Mouse (Mus musculus): ENCODE measurements around the gene Dtnbp1.

The Dtnbp1 gene

DNA sequence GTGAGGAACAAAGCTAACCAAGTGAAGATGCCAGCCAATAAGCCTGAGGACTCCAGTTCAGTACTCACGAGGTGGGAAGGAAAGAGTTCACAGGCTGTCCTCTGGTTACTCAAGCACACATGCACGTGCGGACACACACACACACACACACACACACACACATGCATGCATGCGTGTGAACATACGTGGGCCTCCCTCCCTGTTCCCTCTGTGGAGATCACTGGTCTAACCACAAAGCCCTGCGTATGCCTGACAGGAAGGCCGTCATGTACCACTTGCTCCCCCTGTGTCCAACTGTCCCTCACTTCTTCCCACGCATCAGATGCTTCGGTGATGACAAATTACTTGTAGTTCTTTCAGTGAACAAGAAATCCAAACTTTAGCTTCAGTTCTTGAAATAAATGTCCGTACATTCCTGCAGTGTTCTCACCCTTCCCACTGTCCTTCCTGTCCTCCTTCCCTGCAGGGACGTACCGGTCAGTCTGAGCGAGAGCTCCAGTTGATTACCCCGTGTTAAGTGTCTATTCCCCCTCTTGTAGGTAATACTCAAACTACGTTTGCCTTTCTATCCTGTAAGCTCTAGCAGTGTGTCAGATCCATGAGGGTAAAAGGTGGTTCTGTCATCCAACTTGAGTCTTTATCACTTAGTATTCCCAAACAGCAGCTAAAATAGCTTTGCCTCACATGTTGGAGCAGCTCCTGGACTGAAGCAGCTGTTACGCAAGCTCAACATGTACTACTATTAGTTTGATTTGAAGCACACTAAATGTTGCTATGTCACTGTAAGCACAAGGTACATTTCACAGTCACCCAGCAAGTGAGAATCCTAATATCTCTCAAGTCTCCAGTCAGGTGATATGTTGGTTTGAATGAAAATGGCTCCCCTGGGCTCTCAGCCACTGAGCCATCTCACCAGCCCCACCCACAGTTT is 53.4 kb downstream of the Dtnbp1 start:
- DNase-seq (ENCODE audit: inconsistent ontology term), result no peak

DNA sequence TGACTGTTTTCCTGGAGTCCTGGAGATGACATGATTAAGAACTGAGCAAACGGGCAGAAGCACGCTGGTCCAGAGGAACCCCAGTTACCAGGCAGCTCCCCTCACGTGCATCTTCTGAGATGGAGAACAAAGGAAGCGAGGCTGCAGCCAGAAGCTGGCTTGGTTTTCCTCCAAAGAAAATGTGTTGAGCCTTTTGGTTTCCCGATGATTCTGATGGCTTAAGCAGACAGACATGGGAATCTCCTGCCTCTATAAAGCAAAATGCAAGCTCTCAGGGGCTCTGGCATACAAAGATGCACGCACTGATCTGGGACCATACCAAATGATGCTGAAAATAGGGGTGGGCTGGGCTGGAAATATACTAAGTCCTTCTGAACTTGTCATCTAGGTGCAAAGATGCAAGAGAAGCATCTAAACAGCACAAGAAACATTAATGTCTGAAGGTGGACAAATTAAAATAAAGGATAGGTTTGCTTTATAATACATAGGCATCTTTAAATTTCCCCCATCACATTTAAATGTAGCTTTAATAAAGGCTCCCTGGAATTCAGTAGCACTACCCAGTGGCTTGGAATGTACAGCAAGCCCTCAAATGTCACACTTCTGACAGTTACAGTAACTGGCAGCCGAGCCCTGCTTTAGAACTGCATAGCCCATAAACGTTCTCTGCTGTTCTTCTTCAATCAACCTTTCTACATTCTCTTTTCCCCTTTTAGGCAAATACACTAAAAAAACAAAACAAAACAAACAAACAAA is 54.9 kb downstream of the Dtnbp1 start:
- peak; percentile 32 for DNase-seq (ENCODE audit: inconsistent ontology term)

DNA sequence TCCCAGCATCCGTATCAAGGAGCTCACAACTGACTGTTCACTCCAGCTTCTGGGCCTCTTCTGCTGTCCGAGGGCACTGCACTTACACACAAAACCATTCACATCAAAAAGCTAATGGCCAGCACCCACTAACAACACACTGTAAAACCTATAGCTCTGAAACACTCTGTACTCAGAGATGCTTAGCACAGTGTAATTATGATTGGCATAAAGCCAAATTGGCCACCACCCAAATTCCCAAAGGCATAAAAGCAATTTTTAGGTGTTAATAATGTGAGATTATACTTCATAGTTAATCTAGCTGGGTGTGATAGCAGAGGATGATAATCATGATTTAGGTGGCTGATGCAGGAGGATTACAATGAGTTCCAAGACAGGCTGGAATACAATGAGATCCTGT is 58.3 kb downstream of the Dtnbp1 start:
- DNase-seq (ENCODE audit: inconsistent ontology term), result no peak

DNA sequence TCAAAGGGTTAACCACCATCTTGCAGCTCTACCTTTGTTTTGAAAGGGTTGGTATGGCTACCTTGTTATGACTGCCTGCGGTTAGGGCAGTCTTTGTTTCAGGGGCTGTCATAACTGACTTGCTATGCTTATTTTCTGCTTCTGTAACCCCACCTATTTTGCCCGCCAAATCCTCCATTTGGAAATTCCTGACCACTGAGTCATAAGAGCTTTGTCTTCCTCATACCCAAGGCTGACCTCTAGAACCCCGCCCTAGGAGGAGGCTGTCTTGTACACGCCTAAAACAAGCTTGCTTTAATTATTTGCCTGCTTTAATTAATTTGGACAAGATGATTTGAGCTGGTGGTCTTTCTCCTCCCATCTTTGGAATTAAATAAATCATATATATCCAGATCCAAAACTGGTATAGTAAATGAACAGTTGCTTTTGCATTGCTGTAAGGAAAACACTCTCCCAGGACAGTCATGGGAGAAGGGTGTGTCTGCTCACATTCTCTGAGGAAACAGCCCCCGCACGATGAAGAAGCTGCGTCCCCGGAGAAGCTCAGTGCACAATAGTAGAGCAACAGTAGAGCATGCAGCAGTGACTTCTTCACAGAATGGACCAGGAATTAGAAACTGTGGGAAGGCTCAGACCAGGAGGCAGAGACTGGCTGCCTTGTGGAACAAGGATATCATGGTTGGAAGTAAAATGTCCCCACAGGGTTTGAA is 62.5 kb downstream of the Dtnbp1 start:
- DNase-seq (ENCODE audit: inconsistent ontology term), result peak; percentile 81

DNA sequence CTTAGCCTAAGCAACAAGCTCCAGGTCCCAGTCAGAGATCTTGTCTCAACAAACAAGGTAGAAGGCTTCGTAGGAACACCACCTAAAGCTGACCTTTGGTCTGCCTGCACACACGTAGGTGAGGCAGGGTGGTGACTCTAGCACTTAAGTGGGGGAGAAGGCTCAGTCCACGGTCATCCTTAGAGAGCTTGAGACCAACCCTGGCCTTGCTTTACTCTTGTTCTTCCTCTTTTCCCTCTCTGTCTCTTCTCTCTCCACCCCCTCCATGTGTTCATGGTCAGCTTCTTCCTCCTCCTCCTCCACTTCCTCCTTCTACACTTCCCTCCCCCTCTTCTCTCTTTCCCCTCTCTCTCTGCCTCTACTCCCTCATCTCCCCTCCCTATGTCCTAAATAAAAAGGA is 64.3 kb downstream of the Dtnbp1 start:
- DNase-seq (ENCODE audit: inconsistent ontology term), result no peak

DNA sequence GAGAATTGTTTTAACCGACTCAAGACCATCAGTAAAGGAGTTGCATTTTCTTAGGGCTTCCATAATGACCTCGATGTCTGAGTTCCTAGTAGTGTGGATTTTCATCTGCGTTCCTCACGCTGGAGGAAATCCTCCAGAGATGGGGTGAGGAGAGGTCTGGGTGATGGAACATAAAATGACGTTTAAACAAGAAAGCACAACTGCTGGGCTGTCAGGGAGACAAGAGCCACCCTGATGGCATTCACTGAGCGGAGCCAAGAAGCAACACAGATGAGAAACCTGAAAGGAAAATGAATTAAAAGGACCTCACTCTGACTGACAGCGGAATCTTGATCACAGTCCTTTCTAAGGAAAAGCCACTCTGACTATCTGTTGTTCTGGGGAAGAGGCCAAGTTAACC is 68.4 kb downstream of the Dtnbp1 start:
- no peak for DNase-seq (ENCODE audit: inconsistent ontology term)

DNA sequence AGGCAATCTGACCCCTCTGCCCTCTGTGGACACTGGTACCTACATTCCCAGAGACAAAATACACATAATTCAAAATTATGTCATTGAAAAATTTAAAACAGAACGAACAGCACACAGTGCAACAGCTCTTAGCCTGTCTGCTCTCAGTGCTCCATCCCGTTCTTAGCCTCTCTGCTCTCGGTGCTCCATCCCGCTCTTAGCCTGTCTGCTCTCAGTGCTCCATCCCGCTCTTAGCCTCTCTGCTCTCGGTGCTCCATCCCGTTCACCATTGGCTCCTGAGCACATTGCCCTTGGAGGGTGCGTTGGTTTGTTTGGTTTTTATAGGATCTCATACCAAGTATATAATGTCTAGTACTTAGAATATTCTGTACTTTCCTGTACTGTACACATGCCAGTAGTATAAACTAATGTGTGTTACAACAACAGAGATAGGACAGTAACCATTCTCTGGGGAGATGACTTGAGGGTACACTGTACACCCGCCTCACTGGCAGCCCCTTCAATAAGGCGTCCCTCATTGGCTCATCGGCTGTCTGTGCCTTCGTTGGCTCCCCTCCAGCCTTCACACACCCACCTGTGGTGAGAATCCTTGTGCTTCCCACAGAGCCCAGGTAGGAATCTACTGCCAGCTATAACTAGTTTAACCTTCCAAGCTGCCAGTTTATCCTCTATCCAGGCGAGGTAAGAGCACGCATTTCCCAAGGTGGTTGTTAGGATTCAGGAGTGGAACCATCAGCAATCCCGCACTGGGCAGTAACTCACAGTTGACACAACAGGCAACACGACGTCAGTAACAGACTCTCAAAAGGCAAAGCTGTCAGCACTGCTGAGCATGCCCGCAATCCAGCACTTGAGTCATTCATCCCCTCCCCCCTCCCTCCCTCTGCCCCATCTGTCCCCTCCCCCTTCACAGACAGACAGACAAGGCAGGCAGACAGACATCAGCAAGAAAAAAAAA is 69.4 kb downstream of the Dtnbp1 start:
- no peak for DNase-seq (ENCODE audit: inconsistent ontology term)

DNA sequence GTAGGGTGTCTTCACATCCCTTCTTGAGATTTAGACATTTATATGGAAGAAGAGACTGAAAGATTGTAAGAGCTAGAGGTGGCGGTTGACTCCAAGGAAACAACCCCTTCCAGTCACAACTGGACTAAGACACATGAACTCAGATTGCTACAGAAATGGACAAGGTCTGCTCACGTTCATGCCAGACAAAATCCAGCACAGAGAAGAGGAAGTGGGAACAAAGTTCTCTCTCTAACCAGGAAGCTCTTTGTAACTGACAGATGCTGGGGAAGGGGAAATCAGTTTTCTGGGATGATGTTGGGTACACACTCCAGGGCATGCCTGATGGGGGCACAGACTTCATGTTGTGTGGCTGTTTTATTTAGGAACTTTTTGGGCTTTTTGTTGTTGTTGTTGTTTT is 75.6 kb downstream of the Dtnbp1 start:
- no peak for DNase-seq (ENCODE audit: inconsistent ontology term)

DNA sequence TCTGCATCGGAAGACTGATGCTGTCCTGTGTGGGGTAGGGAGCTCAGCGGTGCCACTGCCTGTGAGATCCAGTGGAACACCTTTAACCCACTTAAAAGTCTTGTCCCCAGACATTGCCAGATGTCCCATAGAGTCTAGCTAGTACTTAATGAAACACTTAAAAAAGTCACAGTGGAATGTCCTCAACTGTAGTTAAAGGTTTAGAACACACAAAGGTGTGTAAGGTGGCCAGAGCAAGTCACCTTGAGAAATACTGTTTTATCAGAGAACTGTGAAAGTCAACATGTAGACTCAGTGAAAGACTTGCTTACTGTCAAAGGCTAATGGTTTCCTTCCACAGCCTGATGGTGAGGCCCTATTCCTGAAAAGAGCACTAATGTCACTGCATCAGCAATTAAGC is 76.8 kb downstream of the Dtnbp1 start:
- DNase-seq (ENCODE audit: inconsistent ontology term), result no peak

DNA sequence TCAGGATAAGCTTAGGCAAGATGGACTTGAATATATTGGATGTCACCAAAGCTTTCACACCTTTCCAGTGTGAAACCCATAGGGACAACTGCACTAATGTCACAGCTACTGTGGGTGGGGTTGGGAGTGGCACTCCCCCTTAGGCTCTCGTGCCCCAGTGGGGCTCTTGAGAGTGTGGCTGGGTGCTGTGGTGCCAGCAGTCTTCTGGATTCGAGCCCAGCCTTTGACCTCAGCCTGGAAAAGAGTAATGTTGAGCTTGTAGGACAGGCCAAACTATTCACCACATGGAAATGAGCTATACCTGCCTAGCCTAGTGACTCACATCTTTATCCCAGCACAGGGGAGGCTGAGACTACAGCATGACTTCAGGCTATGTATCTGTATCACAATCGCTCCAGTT is 77.9 kb downstream of the Dtnbp1 start:
- no peak for DNase-seq (ENCODE audit: inconsistent ontology term)

DNA sequence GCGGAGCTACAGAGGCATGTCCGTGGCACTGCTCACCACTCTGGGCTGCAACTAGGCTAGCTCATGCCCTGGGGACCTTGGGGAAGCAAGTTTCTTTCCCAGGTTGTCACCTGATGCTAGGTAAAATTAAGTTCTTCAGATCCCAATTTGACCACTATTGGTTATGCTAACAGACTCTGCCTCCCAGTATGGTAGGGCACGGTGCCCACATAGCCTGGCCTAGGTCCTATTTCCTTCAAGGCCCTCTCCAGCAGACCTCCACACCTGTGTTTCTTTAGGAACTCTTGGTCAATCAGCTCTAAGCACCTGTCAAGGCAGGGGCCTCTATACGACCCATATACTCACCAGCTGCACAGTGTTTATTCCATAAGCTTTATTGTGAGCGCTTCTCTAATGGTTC is 80.2 kb downstream of the Dtnbp1 start:
- DNase-seq (ENCODE audit: inconsistent ontology term), result no peak

DNA sequence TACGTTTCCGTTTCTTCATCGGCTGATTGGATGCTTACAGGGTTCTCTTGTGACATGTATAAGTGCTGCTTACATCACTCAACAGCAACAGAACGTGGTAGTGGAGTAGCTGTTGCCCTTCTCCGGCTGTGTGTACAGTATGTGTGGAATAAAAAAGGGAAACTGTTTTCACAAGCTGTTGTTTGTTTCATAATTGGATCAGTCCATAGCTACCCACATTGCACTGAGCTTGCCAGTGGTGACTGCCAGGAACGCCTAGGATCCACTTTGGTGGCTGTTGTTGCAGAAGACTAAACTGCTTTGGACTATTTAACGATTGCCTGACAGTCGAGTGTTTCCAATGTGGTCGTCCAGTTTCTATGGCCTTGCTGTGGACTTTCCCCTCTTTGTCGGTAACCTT is 80.9 kb downstream of the Dtnbp1 start:
- DNase-seq (ENCODE audit: inconsistent ontology term), result no peak

DNA sequence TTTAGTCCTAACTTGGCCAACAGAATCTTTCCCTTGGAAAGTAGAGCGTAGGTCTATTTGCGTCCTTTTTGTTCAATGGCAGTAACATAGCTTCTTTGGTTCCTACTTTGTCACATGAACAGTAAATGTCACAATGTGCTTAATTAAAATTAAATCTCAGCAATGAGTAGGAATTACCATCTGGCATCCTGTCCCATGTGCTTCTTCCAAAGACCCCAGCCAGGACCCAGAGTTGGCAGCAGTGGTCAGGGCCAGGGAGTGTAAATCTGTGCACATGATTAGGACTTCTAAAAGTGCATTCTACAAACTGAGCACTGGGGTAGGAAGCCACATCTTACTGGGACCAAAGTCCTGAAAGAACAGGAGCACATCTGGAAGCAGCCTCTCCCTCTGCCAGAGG is 83.7 kb downstream of the Dtnbp1 start:
- no peak for DNase-seq (ENCODE audit: inconsistent ontology term)

DNA sequence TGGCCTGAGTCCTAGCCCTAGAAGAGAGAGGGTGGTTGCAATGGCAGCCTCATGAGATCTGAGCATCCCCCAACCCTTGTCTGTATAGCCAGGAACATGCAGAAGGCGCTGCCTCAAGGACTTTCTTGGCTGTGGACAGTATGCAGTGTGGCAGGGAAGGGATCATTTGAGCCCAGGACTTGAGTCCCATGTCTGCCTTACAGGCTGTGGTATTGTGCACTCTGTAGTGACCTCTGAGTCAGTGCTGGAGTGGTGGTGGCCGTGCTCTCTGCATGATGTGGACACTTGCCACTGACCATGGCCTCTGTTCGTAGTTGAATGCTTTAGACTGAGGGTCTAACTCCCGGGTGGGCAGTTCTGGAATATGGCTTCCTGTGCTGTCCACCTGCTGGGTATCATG is 84.7 kb downstream of the Dtnbp1 start:
- DNase-seq (ENCODE audit: inconsistent ontology term), result no peak

DNA sequence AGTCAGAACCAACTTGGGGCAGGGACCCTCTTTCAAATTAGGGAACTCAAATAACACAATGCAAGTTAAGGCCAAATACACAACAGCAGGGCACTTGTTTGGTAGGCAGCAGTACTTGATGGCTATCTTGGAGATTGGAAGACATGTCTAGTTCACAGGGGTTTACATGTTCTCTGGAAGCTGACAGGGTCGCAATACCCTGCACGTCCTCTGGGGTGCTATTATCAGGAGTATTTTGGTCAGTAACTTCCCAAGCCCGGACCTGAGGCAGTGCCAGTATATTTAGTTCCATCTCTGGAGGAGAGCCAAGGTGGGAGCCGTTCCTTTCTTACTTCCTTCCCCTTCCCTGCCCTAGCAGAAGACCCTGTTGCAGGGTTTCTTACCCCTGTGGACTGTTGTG is 86.0 kb downstream of the Dtnbp1 start:
- DNase-seq (ENCODE audit: inconsistent ontology term), result no peak

DNA sequence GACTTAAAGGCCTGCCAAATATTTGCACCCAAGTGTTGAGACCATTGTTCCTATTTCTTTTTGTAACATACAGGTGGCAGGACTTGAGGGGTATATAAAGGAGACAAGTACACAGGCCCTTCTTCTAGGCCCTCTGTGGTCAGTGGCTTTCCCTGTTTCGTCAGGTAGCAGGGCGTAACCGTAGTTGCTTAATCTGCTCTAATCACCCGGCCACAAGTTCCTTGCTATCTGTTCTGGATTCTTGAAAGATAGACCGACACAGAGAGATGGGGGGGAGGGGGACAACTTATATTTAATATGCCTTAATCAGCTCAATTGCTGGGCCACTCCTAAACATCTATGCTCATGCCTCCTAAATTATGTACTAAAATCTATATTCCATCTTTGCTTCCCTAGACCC is 86.6 kb downstream of the Dtnbp1 start:
- DNase-seq (ENCODE audit: inconsistent ontology term), result no peak

DNA sequence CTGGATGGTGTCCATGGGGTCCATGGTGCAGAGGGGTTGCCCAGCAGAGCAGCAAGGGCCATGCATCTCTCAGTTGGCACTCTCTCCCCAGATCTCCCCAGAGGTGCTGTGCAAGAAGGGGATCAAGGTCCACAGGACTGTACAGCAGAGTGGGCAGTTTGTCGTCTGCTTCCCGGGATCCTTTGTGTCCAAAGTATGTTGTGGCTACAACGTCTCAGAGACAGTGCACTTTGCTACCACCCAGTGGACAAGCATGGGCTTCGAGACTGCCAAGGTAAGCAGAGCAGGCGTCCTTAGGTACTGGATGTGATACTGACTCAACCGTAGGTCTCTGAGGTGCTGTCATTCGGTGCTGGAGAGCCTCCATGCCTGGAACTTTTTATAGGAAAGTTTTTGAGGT is 88.4 kb downstream of the Dtnbp1 start:
- DNase-seq (ENCODE audit: inconsistent ontology term), result no peak

DNA sequence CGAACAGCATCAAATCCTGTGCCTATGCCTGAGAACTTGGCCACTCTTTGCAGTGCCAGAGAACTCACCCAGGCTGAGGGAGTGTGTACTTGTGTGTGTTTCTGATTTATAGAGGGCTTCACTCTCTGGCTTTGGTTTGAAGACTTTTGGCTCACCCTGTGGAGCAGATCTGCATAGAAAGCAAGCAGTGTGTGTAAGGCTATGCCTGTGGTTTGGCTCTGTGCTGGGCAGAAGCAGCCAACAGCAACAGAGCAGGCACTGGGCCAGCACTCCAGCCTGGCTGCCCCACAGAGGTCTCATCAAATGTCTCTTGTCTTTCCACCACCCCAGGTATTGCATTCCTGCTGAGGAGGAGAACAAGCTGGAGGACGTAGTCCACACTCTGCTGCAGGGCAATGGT is 89.1 kb downstream of the Dtnbp1 start:
- DNase-seq (ENCODE audit: inconsistent ontology term), result peak; percentile 84

DNA sequence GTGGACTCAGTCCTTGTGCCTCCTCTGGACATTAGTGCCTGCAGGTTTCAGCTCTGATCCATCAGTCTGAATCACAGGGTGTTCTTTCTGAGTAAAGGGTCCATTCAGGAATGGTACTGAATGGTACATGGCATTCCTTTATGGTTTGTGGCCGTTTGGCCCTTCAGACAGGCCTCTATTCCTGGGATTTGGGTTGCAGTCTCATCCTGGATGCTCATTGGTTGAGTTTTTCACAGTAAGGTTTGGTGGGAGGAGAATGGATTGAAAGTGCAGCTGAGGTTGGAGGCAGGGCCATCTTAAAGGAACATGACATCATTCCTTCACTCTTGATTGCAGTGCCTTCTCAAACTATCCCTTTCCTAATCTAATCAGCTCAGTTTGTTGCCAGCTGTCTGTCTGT is 93.2 kb downstream of the Dtnbp1 start:
- no peak for DNase-seq (ENCODE audit: inconsistent ontology term)

DNA sequence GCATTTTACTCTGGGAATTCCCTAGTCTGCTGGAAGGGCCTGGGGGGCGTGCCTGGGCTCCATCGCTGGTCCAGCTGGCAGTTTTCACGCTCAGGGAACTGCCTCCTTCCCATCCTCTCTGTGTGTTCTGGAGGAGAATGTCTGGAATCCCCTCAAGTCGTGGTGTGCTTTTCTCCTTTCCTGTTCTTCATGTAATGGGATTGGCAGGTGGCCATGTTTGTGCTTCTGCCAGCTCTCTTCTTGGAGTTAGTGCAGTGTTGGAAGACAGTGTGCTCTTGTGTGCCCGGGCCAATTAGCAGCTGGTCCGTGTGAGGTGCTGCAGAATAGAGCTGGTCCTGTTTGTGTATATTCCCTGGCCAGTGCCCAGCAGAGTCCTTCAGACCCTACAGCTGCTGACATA is 94.2 kb downstream of the Dtnbp1 start:
- DNase-seq (ENCODE audit: inconsistent ontology term), result peak; percentile 95

DNA sequence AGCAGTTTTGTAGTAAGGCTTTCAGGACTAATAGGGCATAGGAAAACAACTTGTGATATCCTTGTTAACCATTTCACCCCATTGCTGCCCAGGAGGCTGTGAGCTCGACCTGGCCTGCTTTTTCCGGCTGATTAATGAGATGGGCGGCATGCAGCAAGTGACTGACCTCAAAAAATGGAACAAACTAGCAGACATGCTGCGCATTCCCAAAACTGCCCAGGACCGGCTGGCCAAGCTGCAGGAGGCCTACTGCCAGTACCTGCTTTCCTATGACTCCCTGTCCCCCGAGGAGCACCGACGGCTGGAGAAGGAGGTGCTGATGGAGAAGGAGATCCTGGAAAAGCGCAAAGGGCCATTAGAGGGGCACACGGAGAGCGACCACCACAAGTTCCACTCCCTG is 95.8 kb downstream of the Dtnbp1 start:
- no peak for DNase-seq (ENCODE audit: inconsistent ontology term)
